Mouse (Mus musculus) small intestine, adult 2 months (tissue): ENCODE results near the gene Fbxo30.

Experiments used
- CTCF ChIP-seq: fragments of 200-500 bp; IDR thresholded peaks from 2 replicates; pipeline ENCODE4 v1.5.1; 2012; ENCODE audit warnings: low read depth, mild to moderate bottlenecking, control low read depth, inconsistent platforms, low read length, moderate library complexity, mixed read lengths; ENCODE audit not compliant: insufficient replicate concordance, insufficient read length; ENCODE audit errors: extremely low read depth
- POLR2A ChIP-seq: fragments of 200-500 bp; IDR thresholded peaks from 2 replicates; pipeline ENCODE4 v1.6.1; 2012; ENCODE audit warnings: low read depth, mild to moderate bottlenecking, control low read depth, inconsistent platforms, low read length, moderate library complexity

- TF ChIP-seq CTCF: no peak
- no peak for TF ChIP-seq POLR2A
Measured at GRCm38 (mm10) chr10:11260119-11260518, 21.0 kb upstream of the Fbxo30 start.
